Mouse (Mus musculus): ENCODE data around the gene Dscaml1. TPM values are rescaled to one million over a fixed set of nuclear protein-coding genes. Genes with fewer than 3 reads are reported as not detected.
A peak's percentile ranks its signal among the peaks of the same experiment; 100 is the strongest.

The Dscaml1 gene
- polyA plus RNA-seq, 1 experiment from 2014 or later = 15.1 TPM

- Histone ChIP-seq H3K36me3 (replicated peaks; ENCODE audit: control insufficient read depth, insufficient read depth) (peaks cover 20% of the 10 kb centered on the region), H3K4me1 (replicated peaks; ENCODE audit: control insufficient read depth, insufficient read depth, low read length) (peaks cover 6% of the 10 kb centered on the region), H3K9ac (0 out of 2 replicates have a peak overlapping the region, but pooled peaks have one; percentile 22), H3K4me2 (replicated peaks) (no peak overlapping the region), H3K9me3 (ENCODE audit: control insufficient read depth, low read length) (no peaks in the 10 kb centered on the region), H3K4me3 (replicated peaks; ENCODE audit: low read length) (no peak overlapping the region), H3K27ac (peak overlapping the region; percentile 81), H3K27me3 (ENCODE audit: control insufficient read depth, insufficient read depth, low read length) (no peaks in the 10 kb centered on the region)
- WGBS = 71% methylated on average over 12 of the region's 12 CpGs
- ATAC-seq (ENCODE audit: low FRiP score) (0 out of 2 replicates have a peak, but pooled peaks have one; percentile 21), DNase-seq (ENCODE audit: low spot score) (no peak)
Observed at GRCm38 (mm10) chr9:45783249-45784069, 357.0 kb downstream of the Dscaml1 start.

- H3K9me3 ChIP-seq (ENCODE audit: control insufficient read depth, low read length) = no peaks in the 10 kb centered on the region
- DNase-seq (ENCODE audit: low spot score) (no peak), ATAC-seq (ENCODE audit: low FRiP score) (no peak)
- H3K4me1 ChIP-seq (replicated peaks; ENCODE audit: control insufficient read depth, insufficient read depth, low read length) = peaks cover 9% of the 10 kb centered on the region
- 95% methylated on average over 8 of the region's 8 CpGs for WGBS
- H3K4me3 ChIP-seq (replicated peaks; ENCODE audit: low read length) = no peak overlapping the region
- 0 out of 2 replicates have a peak, but pooled peaks cover 7% of the 10 kb centered on the region for H3K36me3 ChIP-seq (replicated peaks; ENCODE audit: control insufficient read depth, insufficient read depth)
- no peak overlapping the region for H3K27ac ChIP-seq
- H3K27me3 ChIP-seq (ENCODE audit: control insufficient read depth, insufficient read depth, low read length) = no peaks in the 10 kb centered on the region
- H3K4me2 ChIP-seq (replicated peaks) = no peak overlapping the region
- no peak overlapping the region for H3K9ac ChIP-seq
Observed at GRCm38 (mm10) chr9:45787071-45787470, 360.6 kb downstream of the Dscaml1 start.

GRCm38 (mm10) chr9:45787547-45787946 lies 361.1 kb downstream of the Dscaml1 start:
- H3K27me3 ChIP-seq (ENCODE audit: control insufficient read depth, insufficient read depth, low read length) = no peaks in the 10 kb centered on the region
- peaks cover 9% of the 10 kb centered on the region for H3K4me1 ChIP-seq (replicated peaks; ENCODE audit: control insufficient read depth, insufficient read depth, low read length)
- no peak overlapping the region for H3K27ac ChIP-seq
- H3K4me3 ChIP-seq (replicated peaks; ENCODE audit: low read length) = no peak overlapping the region
- no peak for DNase-seq (ENCODE audit: low spot score)
- 84% methylated on average over 6 of the region's 6 CpGs for WGBS
- H3K4me2 ChIP-seq (replicated peaks) = no peak overlapping the region
- peaks cover 10% of the 10 kb centered on the region; the same call in 1 of the 2 replicates for H3K36me3 ChIP-seq (replicated peaks; ENCODE audit: control insufficient read depth, insufficient read depth)
- ATAC-seq (ENCODE audit: low FRiP score) = no peak
- no peak overlapping the region for H3K9ac ChIP-seq
- H3K9me3 ChIP-seq (ENCODE audit: control insufficient read depth, low read length) = no peaks in the 10 kb centered on the region

GRCm38 (mm10) chr9:45788405-45788804 lies 362.0 kb downstream of the Dscaml1 start:
- DNase-seq (ENCODE audit: low spot score) (no peak), ATAC-seq (ENCODE audit: low FRiP score) (no peak)
- Histone ChIP-seq H3K4me3 (replicated peaks; ENCODE audit: low read length) (no peak overlapping the region), H3K4me1 (replicated peaks; ENCODE audit: control insufficient read depth, insufficient read depth, low read length) (peaks cover 7% of the 10 kb centered on the region), H3K36me3 (replicated peaks; ENCODE audit: control insufficient read depth, insufficient read depth) (peaks cover 11% of the 10 kb centered on the region; the same call in 1 of the 2 replicates), H3K9ac (no peak overlapping the region), H3K9me3 (ENCODE audit: control insufficient read depth, low read length) (no peaks in the 10 kb centered on the region), H3K27ac (no peak overlapping the region), H3K4me2 (replicated peaks) (no peak overlapping the region), H3K27me3 (ENCODE audit: control insufficient read depth, insufficient read depth, low read length) (no peaks in the 10 kb centered on the region)
- 55% methylated on average over 5 of the region's 5 CpGs for WGBS

GRCm38 (mm10) chr9:45791456-45792142 lies 365.2 kb downstream of the Dscaml1 start:
- H3K4me1 ChIP-seq (replicated peaks; ENCODE audit: control insufficient read depth, insufficient read depth, low read length) = 0 out of 2 replicates have a peak, but pooled peaks cover 3% of the 10 kb centered on the region
- peaks cover 12% of the 10 kb centered on the region for H3K36me3 ChIP-seq (replicated peaks; ENCODE audit: control insufficient read depth, insufficient read depth)
- 60% methylated on average over 8 of the region's 8 CpGs for WGBS
- no peak overlapping the region for H3K4me3 ChIP-seq (replicated peaks; ENCODE audit: low read length)
- no peak overlapping the region for H3K9ac ChIP-seq
- ATAC-seq (ENCODE audit: low FRiP score) (no peak), DNase-seq (ENCODE audit: low spot score) (no peak)
- no peak overlapping the region for H3K4me2 ChIP-seq (replicated peaks)
- no peaks in the 10 kb centered on the region for H3K27me3 ChIP-seq (ENCODE audit: control insufficient read depth, insufficient read depth, low read length)
- H3K27ac ChIP-seq = no peak overlapping the region; the same call in 1 of the 2 replicates
- H3K9me3 ChIP-seq (ENCODE audit: control insufficient read depth, low read length) = no peaks in the 10 kb centered on the region

- no peaks in the 10 kb centered on the region for H3K27me3 ChIP-seq (ENCODE audit: control insufficient read depth, insufficient read depth, low read length)
- no peak for DNase-seq (ENCODE audit: low spot score)
- WGBS = 88% methylated on average over 1 of the region's 1 CpGs
- H3K4me2 ChIP-seq (replicated peaks) = no peak overlapping the region
- peaks cover 12% of the 10 kb centered on the region for H3K36me3 ChIP-seq (replicated peaks; ENCODE audit: control insufficient read depth, insufficient read depth)
- peak overlapping the region; percentile 44 for H3K27ac ChIP-seq
- no peak overlapping the region for H3K4me3 ChIP-seq (replicated peaks; ENCODE audit: low read length)
- ATAC-seq (ENCODE audit: low FRiP score) = no peak
- no peak overlapping the region for H3K9ac ChIP-seq
- H3K4me1 ChIP-seq (replicated peaks; ENCODE audit: control insufficient read depth, insufficient read depth, low read length) = 0 out of 2 replicates have a peak, but pooled peaks cover 3% of the 10 kb centered on the region
- H3K9me3 ChIP-seq (ENCODE audit: control insufficient read depth, low read length) = no peaks in the 10 kb centered on the region
Observed at GRCm38 (mm10) chr9:45792235-45792634, 365.8 kb downstream of the Dscaml1 start.

- H3K4me3 ChIP-seq (replicated peaks; ENCODE audit: low read length) = no peak overlapping the region
- peak overlapping the region; percentile 51 for H3K27ac ChIP-seq
- ATAC-seq (ENCODE audit: low FRiP score) = no peak
- H3K36me3 ChIP-seq (replicated peaks; ENCODE audit: control insufficient read depth, insufficient read depth) = peaks cover 12% of the 10 kb centered on the region
- WGBS = 78% methylated on average over 6 of the region's 6 CpGs
- DNase-seq (ENCODE audit: low spot score) = peak; percentile 42
- peaks cover 3% of the 10 kb centered on the region; the same call in 1 of the 2 replicates for H3K4me1 ChIP-seq (replicated peaks; ENCODE audit: control insufficient read depth, insufficient read depth, low read length)
- H3K4me2 ChIP-seq (replicated peaks) = no peak overlapping the region
- H3K27me3 ChIP-seq (ENCODE audit: control insufficient read depth, insufficient read depth, low read length) = no peaks in the 10 kb centered on the region
- no peak overlapping the region for H3K9ac ChIP-seq
- H3K9me3 ChIP-seq (ENCODE audit: control insufficient read depth, low read length) = no peaks in the 10 kb centered on the region
Observed at GRCm38 (mm10) chr9:45793697-45794096, 367.3 kb downstream of the Dscaml1 start.

GRCm38 (mm10) chr9:45795722-45796121 lies 369.3 kb downstream of the Dscaml1 start:
- Histone ChIP-seq H3K4me3 (replicated peaks; ENCODE audit: low read length) (no peak overlapping the region), H3K4me2 (replicated peaks) (no peak overlapping the region), H3K27me3 (ENCODE audit: control insufficient read depth, insufficient read depth, low read length) (no peaks in the 10 kb centered on the region), H3K9me3 (ENCODE audit: control insufficient read depth, low read length) (no peaks in the 10 kb centered on the region), H3K36me3 (replicated peaks; ENCODE audit: control insufficient read depth, insufficient read depth) (peaks cover 17% of the 10 kb centered on the region), H3K9ac (no peak overlapping the region), H3K27ac (no peak overlapping the region), H3K4me1 (replicated peaks; ENCODE audit: control insufficient read depth, insufficient read depth, low read length) (no peaks in the 10 kb centered on the region; the same call in 1 of the 2 replicates)
- no peak for ATAC-seq (ENCODE audit: low FRiP score)
- 84% methylated on average over 5 of the region's 5 CpGs for WGBS
- no peak for DNase-seq (ENCODE audit: low spot score)

- no peaks in the 10 kb centered on the region; the same call in 1 of the 2 replicates for H3K4me1 ChIP-seq (replicated peaks; ENCODE audit: control insufficient read depth, insufficient read depth, low read length)
- DNase-seq (ENCODE audit: low spot score) (no peak), ATAC-seq (ENCODE audit: low FRiP score) (no peak)
- H3K9me3 ChIP-seq (ENCODE audit: control insufficient read depth, low read length) = no peaks in the 10 kb centered on the region
- H3K4me2 ChIP-seq (replicated peaks) = no peak overlapping the region
- WGBS = 73% methylated on average over 3 of the region's 3 CpGs
- no peaks in the 10 kb centered on the region for H3K27me3 ChIP-seq (ENCODE audit: control insufficient read depth, insufficient read depth, low read length)
- no peak overlapping the region for H3K9ac ChIP-seq
- no peak overlapping the region for H3K4me3 ChIP-seq (replicated peaks; ENCODE audit: low read length)
- peaks cover 25% of the 10 kb centered on the region for H3K36me3 ChIP-seq (replicated peaks; ENCODE audit: control insufficient read depth, insufficient read depth)
- no peak overlapping the region for H3K27ac ChIP-seq
Observed at GRCm38 (mm10) chr9:45797271-45797670, 370.8 kb downstream of the Dscaml1 start.

Data from hindbrain, embryonic 14.5 days (tissue).